Mouse (Mus musculus): ENCODE measurements around the gene Tnip2. TPM values are rescaled to one million over a fixed set of nuclear protein-coding genes. Genes with fewer than 3 reads are reported as not detected.

Tnip2 gene
- 10 to 100 TPM; 32.9 to 38.5 TPM for total RNA-seq (2023)

GRCm38 (mm10) chr5:34513466-34514217 lies at the start of gene Tnip2:
Tnip2 (minus strand) TSS chr5:34513991.

GRCm38 (mm10) chr5:34525663-34526476 lies 12.1 kb upstream of the Tnip2 start, which contains the start of gene Sh3bp2:
Sh3bp2 (plus strand) TSS chr5:34525838.

Other genes starting within 250 kb of the Tnip2 start
- 1 to 10 TPM; 1.0 to 2.8 TPM for gene Zfyve28, start 225.5 kb downstream of the Tnip2 start, total RNA-seq (2023)
- not detected for gene Cfap99, start 225.4 kb downstream of the Tnip2 start, total RNA-seq (2023)
- gene Rnf4, start 177.7 kb downstream of the Tnip2 start, total RNA-seq (2023): 100 to 1,000 TPM; 216 to 242 TPM
- gene Fam193a, start 144.1 kb downstream of the Tnip2 start, total RNA-seq (2023): 10 to 100 TPM; 79.4 to 91.9 TPM
- gene Sh3bp2, start 11.8 kb upstream of the Tnip2 start, total RNA-seq (2023): 100 to 1,000 TPM; 119 to 137 TPM
- gene Add1, start 59.7 kb upstream of the Tnip2 start, total RNA-seq (2023): 100 to 1,000 TPM; 296 to 301 TPM
- 10 to 100 TPM; 54.7 to 57.6 TPM for gene Mfsd10, start 123.2 kb upstream of the Tnip2 start, total RNA-seq (2023)
- gene Nop14, start 146.2 kb upstream of the Tnip2 start, total RNA-seq (2023): 10 to 100 TPM; 32.4 to 35.1 TPM
- gene Grk4, start 146.4 kb upstream of the Tnip2 start, total RNA-seq (2023): 1 to 10 TPM; 3.6 to 5.8 TPM
- gene Htt, start 247.7 kb upstream of the Tnip2 start, total RNA-seq (2023): 10 to 100 TPM; 54.6 to 58.2 TPM

Data from B cell, adult 67 days (primary cell).